Comparison of ENCODE assay signal across 24 mouse cellular contexts in genomic region chr19:10938771-10939170, GRCm38 (mm10). TPM values are rescaled to one million over a fixed set of nuclear protein-coding genes. Genes with fewer than 3 reads are reported as not detected.
"Had no signal": no experiment of that assay in that cellular context is flagged by ENCODE, and none has a peak within 500 bp of the region (broad histone marks: within the 10 kb centered on the region; RNA-seq: fewer than 3 reads in every experiment).

No protein-coding gene starts in this region.

- ATAC-seq: midbrain, embryonic 13.5 days; midbrain, embryonic 15.5 days had no signal

- H3K4me3 ChIP-seq: megakaryocyte, embryonic 14.5 days; midbrain, embryonic 13.5 days; midbrain, embryonic 15.5 days; neural tube, embryonic 12.5 days had no signal

- H3K4me2 ChIP-seq: lung, embryonic 14.5 days; midbrain, embryonic 11.5 days; midbrain, embryonic 13.5 days; midbrain, embryonic 15.5 days; neural tube, embryonic 12.5 days had no signal

- H3K27me3 ChIP-seq: midbrain, embryonic 15.5 days; neural tube, embryonic 12.5 days had no signal

- H3K27ac ChIP-seq: midbrain, embryonic 13.5 days; midbrain, embryonic 15.5 days; neural tube, embryonic 12.5 days had no signal

- H3K9me3 ChIP-seq: midbrain, embryonic 13.5 days; midbrain, embryonic 15.5 days; neural tube, embryonic 12.5 days had no signal

- H3K9ac ChIP-seq: lung, embryonic 14.5 days; midbrain, embryonic 13.5 days; midbrain, embryonic 15.5 days; neural tube, embryonic 12.5 days had no signal

- DNase-seq: lung, adult 18-20 months; lung, embryonic 14.5 days; lung, postnatal 10 days; lung, postnatal 4 days; retina, postnatal 1 day; right cerebral cortex, adult 18-20 months; right cerebral cortex, postnatal 25 days; right cerebral cortex, postnatal 4 days; spleen, adult 18-20 months; thymus, adult 18-20 months; thymus, postnatal 14 days; thymus, postnatal 36 days had no signal

RNA-seq across cellular contexts. Expression of gene Ptgdr2, which starts 1.8 kb away (rescaled TPM):
- polyA plus RNA-seq: lung, embryonic 14.5 days; neural tube, embryonic 12.5 days; stomach, embryonic 14.5 days; stomach, embryonic 16.5 days had no signal

RNA-seq across cellular contexts. Expression of gene Zp1, which starts 18.3 kb away (rescaled TPM):
- total RNA-seq: monocyte, adult 5-6 weeks; neutrophil, adult 5-6 weeks had no signal
- polyA plus RNA-seq: lung, embryonic 14.5 days; lung, embryonic 16.5 days; midbrain, embryonic 13.5 days; neural tube, embryonic 12.5 days; neural tube, embryonic 14.5 days; stomach, embryonic 14.5 days; stomach, embryonic 16.5 days had no signal

RNA-seq across cellular contexts. Expression of gene Ms4a10, which starts 35.7 kb away (rescaled TPM):
- total RNA-seq: midbrain, postnatal 0 days; monocyte, adult 5-6 weeks; neutrophil, adult 5-6 weeks had no signal
- polyA plus RNA-seq: lung, embryonic 14.5 days; lung, embryonic 16.5 days; midbrain, embryonic 11.5 days; midbrain, embryonic 13.5 days; midbrain, embryonic 15.5 days; midbrain, postnatal 0 days; neural tube, embryonic 12.5 days; neural tube, embryonic 14.5 days; stomach, embryonic 14.5 days had no signal
